Comparison of ENCODE assay signal across 10 mouse cellular contexts in genomic region chr3:118435248-118435647, GRCm38 (mm10).
DNase-seq lines count a peak whose midpoint lies in the region; ATAC-seq and TF ChIP-seq lines count a peak whose summit lies in the region.
"Had no signal": no experiment of that assay in that cellular context is flagged by ENCODE, and none has a peak within 500 bp of the region (broad histone marks: within the 10 kb centered on the region; RNA-seq: fewer than 3 reads in every experiment).

No protein-coding gene starts in this region.

- no peak overlapping the region for H3K27ac ChIP-seq in kidney, embryonic 14.5 days (ENCODE audit: low read depth, low read length)
- H3K27ac ChIP-seq in embryonic facial prominence, embryonic 13.5 days, result no peak overlapping the region
- H3K27ac ChIP-seq in hindbrain, embryonic 15.5 days (replicated peaks), result peak overlapping the region; percentile 80
- peak overlapping the region; percentile 83 for H3K27ac ChIP-seq in midbrain, embryonic 16.5 days (ENCODE audit: low read length)
- H3K27ac ChIP-seq in thymus, adult 2 months (ENCODE audit: control insufficient read depth, insufficient read depth, low read length), result no peak overlapping the region
- H3K27ac ChIP-seq: liver, embryonic 15.5 days had no signal

- H3K27me3 ChIP-seq in kidney, embryonic 14.5 days (ENCODE audit: control insufficient read depth, insufficient read depth, low read length), result peaks cover 52% of the 10 kb centered on the region
- peaks cover 64% of the 10 kb centered on the region for H3K27me3 ChIP-seq in embryonic facial prominence, embryonic 13.5 days
- 0 out of 2 replicates have a peak, but pooled peaks cover 6% of the 10 kb centered on the region for H3K27me3 ChIP-seq in hindbrain, embryonic 15.5 days
- H3K27me3 ChIP-seq in midbrain, embryonic 16.5 days (ENCODE audit: control insufficient read depth, insufficient read depth, low read depth, low read length), result no peaks in the 10 kb centered on the region
- H3K27me3 ChIP-seq in thymus, adult 2 months (ENCODE audit: control insufficient read depth, insufficient read depth, low read length), result no peaks in the 10 kb centered on the region

- no peaks in the 10 kb centered on the region for H3K9me3 ChIP-seq in kidney, embryonic 14.5 days (ENCODE audit: control insufficient read depth, low read length)
- no peaks in the 10 kb centered on the region for H3K9me3 ChIP-seq in embryonic facial prominence, embryonic 13.5 days
- no peaks in the 10 kb centered on the region for H3K9me3 ChIP-seq in hindbrain, embryonic 15.5 days
- no peaks in the 10 kb centered on the region for H3K9me3 ChIP-seq in midbrain, embryonic 16.5 days (replicated peaks; ENCODE audit: control insufficient read depth, low read length, poor library complexity, severe bottlenecking)
- H3K9me3 ChIP-seq: liver, embryonic 15.5 days had no signal

- 8% methylated on average over 9 of the region's 9 CpGs for WGBS in kidney, embryonic 14.5 days
- 5% methylated on average over 9 of the region's 9 CpGs for WGBS in embryonic facial prominence, embryonic 13.5 days
- 8% methylated on average over 9 of the region's 9 CpGs for WGBS in hindbrain, embryonic 15.5 days
- 14% methylated on average over 9 of the region's 9 CpGs for WGBS in midbrain, embryonic 16.5 days
- WGBS in thymus, adult 2 months, result 17% methylated on average over 9 of the region's 9 CpGs

- no peak for TF ChIP-seq POLR2A in thymus, adult 2 months (IDR thresholded peaks at IDR 0.05; ENCODE audit: control insufficient read depth, extremely low read depth, insufficient read depth, low read length, poor library complexity)

- no peaks in the 10 kb centered on the region for H3K36me3 ChIP-seq in kidney, embryonic 14.5 days (ENCODE audit: control insufficient read depth, insufficient read depth, low read length)
- H3K36me3 ChIP-seq in embryonic facial prominence, embryonic 13.5 days, result no peaks in the 10 kb centered on the region
- no peaks in the 10 kb centered on the region for H3K36me3 ChIP-seq in hindbrain, embryonic 15.5 days
- no peaks in the 10 kb centered on the region for H3K36me3 ChIP-seq in midbrain, embryonic 16.5 days (ENCODE audit: control insufficient read depth, insufficient read depth, low read length)
- no peaks in the 10 kb centered on the region for H3K36me3 ChIP-seq in thymus, adult 2 months (ENCODE audit: control insufficient read depth, insufficient read depth, low read length)
- H3K36me3 ChIP-seq: liver, embryonic 15.5 days had no signal

- no peak for TF ChIP-seq CTCF in thymus, adult 2 months (IDR thresholded peaks at IDR 0.05; ENCODE audit: borderline replicate concordance, control insufficient read depth, extremely low read depth, insufficient read depth, low read length, poor library complexity)

- no peak overlapping the region for H3K9ac ChIP-seq in kidney, embryonic 14.5 days (ENCODE audit: low read depth, low read length)
- H3K9ac ChIP-seq in embryonic facial prominence, embryonic 13.5 days, result no peak overlapping the region
- H3K9ac ChIP-seq in hindbrain, embryonic 15.5 days, result peak overlapping the region; percentile 61
- H3K9ac ChIP-seq in midbrain, embryonic 16.5 days (ENCODE audit: low read depth, low read length), result peak overlapping the region; percentile 77
- H3K9ac ChIP-seq: liver, embryonic 15.5 days had no signal

- H3K4me3 ChIP-seq in kidney, embryonic 14.5 days (ENCODE audit: low read length), result peak overlapping the region; percentile 42
- H3K4me3 ChIP-seq in embryonic facial prominence, embryonic 13.5 days, result peak overlapping the region; percentile 47
- peak overlapping the region; percentile 63 for H3K4me3 ChIP-seq in hindbrain, embryonic 15.5 days
- H3K4me3 ChIP-seq in midbrain, embryonic 16.5 days (ENCODE audit: low read depth, low read length), result peak overlapping the region; percentile 56
- H3K4me3 ChIP-seq in thymus, adult 2 months (ENCODE audit: control insufficient read depth, insufficient read depth, low read length), result no peak overlapping the region
- H3K4me3 ChIP-seq: liver, embryonic 15.5 days had no signal

- peak overlapping the region; percentile 56 for H3K4me2 ChIP-seq in kidney, embryonic 14.5 days (replicated peaks; ENCODE audit: low read depth, low read length)
- peak overlapping the region; percentile 85 for H3K4me2 ChIP-seq in embryonic facial prominence, embryonic 13.5 days
- H3K4me2 ChIP-seq in hindbrain, embryonic 15.5 days, result peak overlapping the region; percentile 97
- peak overlapping the region; percentile 94 for H3K4me2 ChIP-seq in midbrain, embryonic 16.5 days (ENCODE audit: low read length)
- H3K4me2 ChIP-seq: liver, embryonic 15.5 days had no signal

- no peak for ATAC-seq in kidney, embryonic 14.5 days (ENCODE audit: low FRiP score, low TSS enrichment)
- ATAC-seq in embryonic facial prominence, embryonic 13.5 days (ENCODE audit: insufficient number of reproducible peaks, insufficient read depth, low FRiP score, low TSS enrichment, low read depth), result no peak
- ATAC-seq in hindbrain, embryonic 15.5 days (ENCODE audit: low FRiP score, low read depth), result no peak
- ATAC-seq in midbrain, embryonic 16.5 days, result no peak

- DNase-seq in kidney, postnatal 10 days, result no peak
- DNase-seq in thymus, postnatal 0 days (ENCODE audit: low spot score), result no peak
- no peak for DNase-seq in thymus, adult 2 months
- DNase-seq in embryo, embryonic 11 days, result no peak
- DNase-seq: kidney, postnatal 25 days had no signal

- peaks cover 4% of the 10 kb centered on the region; the same call in 1 of the 2 replicates for H3K4me1 ChIP-seq in kidney, embryonic 14.5 days (ENCODE audit: control insufficient read depth, insufficient read depth, low read length)
- peaks cover 27% of the 10 kb centered on the region for H3K4me1 ChIP-seq in embryonic facial prominence, embryonic 13.5 days
- peaks cover 17% of the 10 kb centered on the region for H3K4me1 ChIP-seq in hindbrain, embryonic 15.5 days (replicated peaks)
- H3K4me1 ChIP-seq in midbrain, embryonic 16.5 days (ENCODE audit: control insufficient read depth, insufficient read depth, low read length), result peaks cover 9% of the 10 kb centered on the region
- no peaks in the 10 kb centered on the region for H3K4me1 ChIP-seq in thymus, adult 2 months (replicated peaks; ENCODE audit: control insufficient read depth, insufficient read depth, low read length)
- H3K4me1 ChIP-seq: liver, embryonic 15.5 days had no signal

Comparison
In these comparisons a context has a peak if more than half of its experiments do, and no peak if none do; other contexts are left out.
1. H3K27ac ChIP-seq: peak in hindbrain, embryonic 15.5 days (single experiment) and midbrain, embryonic 16.5 days (single experiment); none in kidney, embryonic 14.5 days (single experiment), embryonic facial prominence, embryonic 13.5 days (single experiment) and thymus, adult 2 months (single experiment).
2. H3K9ac ChIP-seq: peak in hindbrain, embryonic 15.5 days (single experiment) and midbrain, embryonic 16.5 days (single experiment); none in kidney, embryonic 14.5 days (single experiment) and embryonic facial prominence, embryonic 13.5 days (single experiment).
3. Peak in every context shown above with its lines, with median percentiles within 50 percentile points of each other: H3K4me2 ChIP-seq.